Mouse (Mus musculus) hindbrain, embryonic 16.5 days (tissue): ENCODE data around the gene Zfp423. TPM values are rescaled to one million over a fixed set of nuclear protein-coding genes. Genes with fewer than 3 reads are reported as not detected.

ENCODE experiments used
- ATAC-seq: fragments of 200-750 bp; cut with Nextera tagmentation; 2 replicates; pipeline ENCODE4 v1.8.0; 2017; ENCODE audit warnings: moderate TSS enrichment, moderate library complexity
- H3K27ac ChIP-seq: fragments of 300-500 bp; sonication (generic); 2 replicates; pipeline ENCODE4 v1.5.1; 2014; ENCODE audit warnings: low read depth, mild to moderate bottlenecking, control low read depth, low read length, moderate library complexity
- H3K27me3 ChIP-seq: fragments of 300-500 bp; sonication (generic); replicated peaks from 2 replicates; pipeline ENCODE4 v1.6.1; 2014; ENCODE audit warnings: low read length; ENCODE audit not compliant: control insufficient read depth, insufficient read depth
- H3K36me3 ChIP-seq: fragments of 300-500 bp; sonication (generic); 2 replicates; pipeline ENCODE4 v1.6.1; 2014; ENCODE audit warnings: mild to moderate bottlenecking, low read length, moderate library complexity, mixed read lengths; ENCODE audit not compliant: control insufficient read depth, insufficient read depth
- H3K4me1 ChIP-seq: fragments of 300-500 bp; sonication (generic); 2 replicates; pipeline ENCODE4 v1.6.1; 2014; ENCODE audit warnings: low read depth, low read length; ENCODE audit not compliant: control insufficient read depth, insufficient read depth
- H3K4me2 ChIP-seq: fragments of 300-500 bp; sonication (generic); 2 replicates; pipeline ENCODE4 v1.6.1; 2014; ENCODE audit warnings: mild to moderate bottlenecking, low read length, control low read depth, moderate library complexity
- H3K4me3 ChIP-seq: fragments of 300-500 bp; sonication (generic); 2 replicates; pipeline ENCODE4 v1.5.1; 2014; ENCODE audit warnings: mild to moderate bottlenecking, low read length, control low read depth, moderate library complexity
- H3K9ac ChIP-seq: fragments of 300-500 bp; sonication (generic); 2 replicates; pipeline ENCODE4 v1.6.1; 2014; ENCODE audit warnings: low read depth, mild to moderate bottlenecking, control low read depth, low read length, moderate library complexity
- H3K9me3 ChIP-seq: fragments of 300-500 bp; sonication (generic); 2 replicates; pipeline ENCODE4 v1.6.1; 2014; ENCODE audit warnings: mild to moderate bottlenecking, low read length, moderate library complexity; ENCODE audit not compliant: control insufficient read depth
- WGBS: fragments of 180-500 bp; shearing (Covaris S2); extraction: QIAGEN DNeasy Blood & Tissue Kit; methylation state at CpG from one replicate; pipeline ENCODE4 v1.1.7; 2014; 5-methylcytosine and 5-hydroxymethylcytosine counted together
- polyA plus RNA-seq: library from polyadenylated mRNA; unstranded; fragments of >200 nt; fragmentation: Nextera tagmentation; extraction: Ambion mirVana; gene quantifications from 2 replicates; pipeline ENCODE4 v1.2.1, GENCODE M21; 2015

Zfp423 gene
- polyA plus RNA-seq, 1 experiment from 2014 or later, result 21.6 TPM

- Histone ChIP-seq H3K4me2 (no peak overlapping the region), H3K4me1 (peaks cover 43% of the 10 kb centered on the region), H3K27ac (no peak overlapping the region), H3K4me3 (no peak overlapping the region), H3K27me3 (no peaks in the 10 kb centered on the region), H3K36me3 (no peaks in the 10 kb centered on the region), H3K9me3 (no peaks in the 10 kb centered on the region), H3K9ac (no peak overlapping the region)
- WGBS, result 52% methylated on average over 8 of the region's 8 CpGs
- ATAC-seq, result no peak
These were observed 65.1 kb downstream of the Zfp423 start for GRCm38 (mm10) chr8:87894287-87894686.

GRCm38 (mm10) chr8:87893547-87893946 is 65.8 kb downstream of the Zfp423 start:
- H3K4me1 ChIP-seq, result peaks cover 43% of the 10 kb centered on the region
- H3K4me2 ChIP-seq, result no peak overlapping the region
- no peaks in the 10 kb centered on the region for H3K27me3 ChIP-seq
- no peak overlapping the region for H3K27ac ChIP-seq
- 56% methylated on average over 6 of the region's 6 CpGs for WGBS
- no peaks in the 10 kb centered on the region for H3K9me3 ChIP-seq
- H3K36me3 ChIP-seq, result no peaks in the 10 kb centered on the region
- peak overlapping the region; percentile 25; the same call in 1 of the 2 replicates for H3K9ac ChIP-seq
- no peak overlapping the region for H3K4me3 ChIP-seq
- ATAC-seq, result 0 out of 2 replicates have a peak, but pooled peaks have one; percentile 26

- WGBS, result 59% methylated on average over 6 of the region's 6 CpGs
- no peak for ATAC-seq
- Histone ChIP-seq H3K4me2 (no peak overlapping the region), H3K9ac (no peak overlapping the region), H3K4me1 (peaks cover 43% of the 10 kb centered on the region), H3K9me3 (no peaks in the 10 kb centered on the region), H3K27ac (peak overlapping the region; percentile 21; the same call in 1 of the 2 replicates), H3K4me3 (no peak overlapping the region), H3K36me3 (no peaks in the 10 kb centered on the region), H3K27me3 (no peaks in the 10 kb centered on the region)
These were observed 66.5 kb downstream of the Zfp423 start for GRCm38 (mm10) chr8:87892891-87893290.

- no peaks in the 10 kb centered on the region for H3K27me3 ChIP-seq
- H3K9ac ChIP-seq, result peak overlapping the region; percentile 9; the same call in 1 of the 2 replicates
- no peak overlapping the region for H3K4me3 ChIP-seq
- H3K4me1 ChIP-seq, result peaks cover 43% of the 10 kb centered on the region
- peak; percentile 50 for ATAC-seq
- H3K27ac ChIP-seq, result peak overlapping the region; percentile 60
- no peaks in the 10 kb centered on the region for H3K36me3 ChIP-seq
- no peak overlapping the region for H3K4me2 ChIP-seq
- H3K9me3 ChIP-seq, result no peaks in the 10 kb centered on the region
These were observed 67.5 kb downstream of the Zfp423 start for GRCm38 (mm10) chr8:87891884-87892283.

GRCm38 (mm10) chr8:87887956-87888355 is 71.4 kb downstream of the Zfp423 start:
- ATAC-seq, result 0 out of 2 replicates have a peak, but pooled peaks have one; percentile 26
- H3K27ac ChIP-seq, result no peak overlapping the region
- H3K4me3 ChIP-seq, result no peak overlapping the region
- no peaks in the 10 kb centered on the region for H3K27me3 ChIP-seq
- 45% methylated on average over 12 of the region's 12 CpGs for WGBS
- no peaks in the 10 kb centered on the region for H3K36me3 ChIP-seq
- no peak overlapping the region for H3K9ac ChIP-seq
- peaks cover 12% of the 10 kb centered on the region for H3K4me1 ChIP-seq
- no peaks in the 10 kb centered on the region for H3K9me3 ChIP-seq
- no peak overlapping the region for H3K4me2 ChIP-seq

- H3K4me2 ChIP-seq, result no peak overlapping the region
- no peaks in the 10 kb centered on the region for H3K27me3 ChIP-seq
- ATAC-seq, result no peak
- H3K9me3 ChIP-seq, result no peaks in the 10 kb centered on the region
- no peak overlapping the region for H3K4me3 ChIP-seq
- H3K4me1 ChIP-seq, result peaks cover 8% of the 10 kb centered on the region
- 77% methylated on average over 2 of the region's 2 CpGs for WGBS
- H3K9ac ChIP-seq, result no peak overlapping the region
- no peak overlapping the region for H3K27ac ChIP-seq
- H3K36me3 ChIP-seq, result no peaks in the 10 kb centered on the region
These were observed 78.3 kb downstream of the Zfp423 start for GRCm38 (mm10) chr8:87881088-87881487.

GRCm38 (mm10) chr8:87875852-87876251 is 83.5 kb downstream of the Zfp423 start:
- ATAC-seq, result no peak
- Histone ChIP-seq H3K4me3 (no peak overlapping the region), H3K9ac (no peak overlapping the region), H3K4me1 (peaks cover 25% of the 10 kb centered on the region), H3K9me3 (no peaks in the 10 kb centered on the region), H3K27me3 (no peaks in the 10 kb centered on the region), H3K4me2 (no peak overlapping the region), H3K27ac (no peak overlapping the region), H3K36me3 (no peaks in the 10 kb centered on the region)
- 73% methylated on average over 6 of the region's 6 CpGs for WGBS

DNA sequence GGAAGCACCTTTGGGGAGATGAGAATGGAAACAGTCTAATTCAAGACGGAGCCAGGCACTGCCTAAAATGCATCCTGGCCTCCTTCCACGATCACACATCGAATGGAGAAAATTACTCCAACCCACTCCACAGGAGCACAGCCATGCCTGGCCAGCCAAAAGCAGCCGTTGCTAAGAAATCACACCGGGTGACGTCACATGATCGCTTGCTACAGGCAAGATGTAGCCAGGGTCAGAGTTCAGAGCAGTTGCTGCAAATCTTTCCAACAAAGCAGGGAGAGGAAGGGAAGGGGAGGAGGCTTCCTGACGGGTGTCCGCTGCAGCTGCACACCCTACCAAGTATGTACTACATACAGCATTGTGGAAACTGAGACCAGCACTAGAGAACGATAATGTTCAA is 83.9 kb downstream of the Zfp423 start:
- peaks cover 21% of the 10 kb centered on the region for H3K4me1 ChIP-seq
- no peaks in the 10 kb centered on the region for H3K9me3 ChIP-seq
- H3K9ac ChIP-seq, result no peak overlapping the region
- ATAC-seq, result peak; percentile 44; the same call in 1 of the 2 replicates
- no peaks in the 10 kb centered on the region for H3K36me3 ChIP-seq
- no peak overlapping the region for H3K4me3 ChIP-seq
- H3K4me2 ChIP-seq, result no peak overlapping the region
- H3K27me3 ChIP-seq, result no peaks in the 10 kb centered on the region
- WGBS, result 21% methylated on average over 10 of the region's 10 CpGs
- H3K27ac ChIP-seq, result no peak overlapping the region

DNA sequence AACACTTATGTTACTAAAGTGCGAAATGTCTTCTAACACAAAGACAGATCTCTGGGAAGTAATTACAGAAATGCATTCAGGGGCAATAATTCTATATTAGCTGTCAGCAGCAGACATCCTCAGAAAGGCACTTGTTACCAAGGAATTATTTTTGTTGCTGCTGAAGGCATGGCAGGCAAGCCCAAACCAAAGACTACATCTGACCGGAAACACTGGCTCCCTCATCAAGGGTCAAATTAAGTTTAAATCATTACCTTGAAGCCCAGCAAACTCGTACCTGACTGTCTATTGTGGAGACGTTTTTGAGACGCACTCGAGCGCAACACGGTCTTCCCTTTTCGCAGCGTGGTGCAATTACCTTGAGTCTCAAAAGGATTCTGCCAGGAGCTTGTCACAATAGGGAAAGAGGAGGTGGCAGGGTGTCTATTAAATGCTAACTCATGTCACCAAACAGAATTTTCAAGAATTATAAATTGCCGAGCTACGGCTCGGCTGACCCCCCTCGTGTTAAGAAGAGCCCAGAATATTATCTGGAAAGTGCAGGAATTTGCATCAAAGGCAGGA is 86.3 kb downstream of the Zfp423 start:
- no peak overlapping the region for H3K4me2 ChIP-seq
- no peak overlapping the region for H3K9ac ChIP-seq
- WGBS, result 38% methylated on average over 14 of the region's 14 CpGs

More for the DNA sequence above, 86.3 kb downstream of the Zfp423 start:
- H3K27ac ChIP-seq, result no peak overlapping the region
- H3K36me3 ChIP-seq, result no peaks in the 10 kb centered on the region
- no peaks in the 10 kb centered on the region for H3K27me3 ChIP-seq
- peaks cover 19% of the 10 kb centered on the region for H3K4me1 ChIP-seq
- no peak for ATAC-seq
- H3K4me3 ChIP-seq, result no peak overlapping the region
- no peaks in the 10 kb centered on the region for H3K9me3 ChIP-seq
